Mouse (Mus musculus) heart, embryonic 14.5 days (tissue): ENCODE results near the gene Adam17. TPM values are rescaled to one million over a fixed set of nuclear protein-coding genes. Genes with fewer than 3 reads are reported as not detected.

ENCODE experiments used
- ATAC-seq: fragments of 200-750 bp; cut with Nextera tagmentation; 2 replicates; pipeline ENCODE4 v1.8.0; 2017; ENCODE audit warnings: low read depth, moderate TSS enrichment; ENCODE audit not compliant: insufficient number of reproducible peaks, insufficient read depth, low FRiP score
- H3K27ac ChIP-seq, 2 experiments: fragments of 200-500 bp in 1 of 2; fragments of 300-500 bp in 1 of 2; sonication (generic) in 1 of 2; replicated peaks in 1 of 2; 2 replicates each; pipeline ENCODE4 v1.5.1; 2012 to 2014; ENCODE audit warnings: low read depth in 2 of 2, low read length in 2 of 2, control low read depth in 1 of 2, mild to moderate bottlenecking in 1 of 2, mixed read lengths in 1 of 2; ENCODE audit not compliant: control insufficient read depth in 1 of 2, insufficient read depth in 1 of 2
- H3K27me3 ChIP-seq: fragments of 300-500 bp; sonication (generic); 2 replicates; pipeline ENCODE4 v1.6.1; 2014; ENCODE audit warnings: mild to moderate bottlenecking, low read length, control low read depth; ENCODE audit not compliant: control insufficient read depth, insufficient read depth
- H3K36me3 ChIP-seq: fragments of 300-500 bp; sonication (generic); 2 replicates; pipeline ENCODE4 v1.6.1; 2014; ENCODE audit warnings: mild to moderate bottlenecking, control low read depth, low read length, mixed read lengths; ENCODE audit not compliant: control insufficient read depth, insufficient read depth
- H3K4me1 ChIP-seq, 2 experiments: fragments of 200-500 bp in 1 of 2; fragments of 300-500 bp in 1 of 2; sonication (generic) in 1 of 2; 2 replicates each; pipeline ENCODE4 v1.6.1; 2012 to 2014; ENCODE audit warnings: low read length in 2 of 2, control low read depth in 1 of 2, mixed read lengths in 1 of 2; ENCODE audit not compliant: control insufficient read depth in 2 of 2, insufficient read depth in 2 of 2
- H3K4me2 ChIP-seq: fragments of 300-500 bp; sonication (generic); 2 replicates; pipeline ENCODE4 v1.6.1; 2014; ENCODE audit warnings: mild to moderate bottlenecking, low read length
- H3K4me3 ChIP-seq, 2 experiments: fragments of 200-500 bp in 1 of 2; fragments of 300-500 bp in 1 of 2; sonication (generic) in 1 of 2; 2 replicates each; pipeline ENCODE4 v1.5.1; 2012 to 2014; ENCODE audit warnings: low read length in 2 of 2, mild to moderate bottlenecking in 2 of 2, control low read depth in 1 of 2, low read depth in 1 of 2, moderate library complexity in 1 of 2; ENCODE audit not compliant: control insufficient read depth in 1 of 2, insufficient read depth in 1 of 2
- H3K9ac ChIP-seq: fragments of 300-500 bp; sonication (generic); 2 replicates; pipeline ENCODE4 v1.6.1; 2014; ENCODE audit warnings: mild to moderate bottlenecking, low read length
- H3K9me3 ChIP-seq: fragments of 300-500 bp; sonication (generic); 2 replicates; pipeline ENCODE4 v1.6.1; 2016; ENCODE audit warnings: low read length, control low read depth; ENCODE audit not compliant: control insufficient read depth
- WGBS: fragments of 180-500 bp; shearing (Covaris S2); extraction: QIAGEN DNeasy Blood & Tissue Kit; methylation state at CpG from one replicate; pipeline ENCODE4 v1.1.7; 2014; 5-methylcytosine and 5-hydroxymethylcytosine counted together
- polyA plus RNA-seq: library from polyadenylated mRNA; unstranded; fragments of >200 nt; fragmentation: Nextera tagmentation; extraction: Ambion mirVana; gene quantifications from 2 replicates; pipeline ENCODE4 v1.2.1, GENCODE M21; 2014

Adam17 gene
- polyA plus RNA-seq, 1 experiment from 2014 or later, result 30.2 TPM

DNA sequence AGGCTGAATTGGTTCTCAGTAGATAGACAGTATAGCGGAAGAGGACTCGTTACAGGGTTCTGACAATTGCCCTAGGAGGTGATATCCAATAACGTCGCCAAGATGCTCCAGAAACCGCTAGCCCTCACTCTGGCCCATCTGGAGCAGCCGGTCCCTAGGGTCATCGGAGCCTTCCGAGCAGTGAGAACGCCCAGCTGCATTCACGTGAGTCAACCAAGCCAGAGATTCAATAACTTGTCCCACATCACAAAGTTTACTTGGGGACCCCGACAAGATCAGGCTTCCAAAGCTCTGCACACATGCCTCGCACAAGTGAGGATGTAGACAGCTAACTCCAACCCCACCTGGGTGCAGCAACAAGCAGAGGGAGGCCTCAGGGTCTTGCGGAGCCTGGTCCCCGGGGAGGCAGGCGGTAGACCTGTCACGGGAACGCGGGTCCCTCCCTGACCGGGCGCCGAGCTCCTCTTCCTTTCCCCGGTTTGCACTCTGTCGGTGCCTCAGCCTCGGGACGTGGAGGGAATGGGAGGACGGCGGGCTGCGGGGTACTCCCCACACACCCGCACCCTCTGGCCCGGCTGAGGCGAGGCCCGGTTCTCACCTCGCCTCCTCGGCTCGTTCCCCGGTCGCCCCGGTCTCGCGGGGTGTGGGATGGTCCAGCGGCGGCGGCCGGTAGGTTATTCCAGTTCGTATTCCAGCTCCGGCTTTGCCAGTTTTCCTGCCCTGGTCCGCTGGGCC lies 87.8 kb downstream of the Adam17 start:
- H3K4me1 ChIP-seq, result peaks cover 8 to 18% of the 10 kb centered on the region in 2 experiments
- no peaks in the 10 kb centered on the region for H3K27me3 ChIP-seq
- H3K27ac ChIP-seq, result peak overlapping the region; percentile 78 to 83
- peak overlapping the region; percentile 93 for H3K4me3 ChIP-seq
- no peaks in the 10 kb centered on the region for H3K9me3 ChIP-seq
- H3K9ac ChIP-seq, result peak overlapping the region; percentile 97
- H3K36me3 ChIP-seq, result peaks cover 8% of the 10 kb centered on the region
- peak overlapping the region; percentile 94 for H3K4me2 ChIP-seq
- 1% methylated on average over 45 of the region's 47 CpGs for WGBS
- ATAC-seq, result peak; percentile 73

DNA sequence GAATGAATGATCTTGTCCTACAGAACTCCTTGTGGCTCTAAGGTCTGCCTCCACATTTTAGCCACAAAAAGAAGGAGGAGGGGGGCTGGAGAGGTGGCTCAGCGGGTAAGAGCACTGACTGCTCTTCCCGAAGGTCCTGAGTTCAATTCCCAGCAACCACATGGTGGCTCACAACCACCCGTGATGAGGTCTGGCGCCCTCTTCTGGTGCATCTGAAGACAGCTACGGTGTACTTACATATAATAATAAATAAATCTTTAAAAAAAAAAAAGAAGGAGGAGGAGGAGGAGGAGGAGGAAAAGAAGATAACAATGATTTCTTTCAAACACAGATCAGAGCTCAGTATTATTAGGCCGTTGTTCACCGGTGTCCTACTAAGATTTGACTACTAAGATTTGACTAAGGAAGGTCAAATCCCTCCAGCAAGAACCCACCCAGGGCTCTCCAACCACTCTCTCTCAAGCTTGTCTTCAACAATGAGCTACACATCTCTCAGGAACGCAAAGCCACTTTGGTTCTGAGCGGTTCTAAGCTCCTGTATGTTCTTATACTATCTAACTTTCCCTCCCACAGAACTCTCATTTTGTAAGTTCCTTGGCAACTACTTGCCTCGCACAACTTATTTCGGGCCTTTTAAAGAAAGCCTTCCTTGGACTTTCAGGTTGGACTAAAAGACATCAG lies 88.5 kb downstream of the Adam17 start, which contains the start of gene Cpsf3:
Cpsf3 (plus strand) TSS at position 631 of the 681 bp plus-strand sequence.
- peaks cover 3% of the 10 kb centered on the region for H3K36me3 ChIP-seq
- peak within 1 kb of the TSS; percentile 86 to 90 for H3K27ac ChIP-seq
- no peak for ATAC-seq
- H3K9ac ChIP-seq, result peak within 1 kb of the TSS; percentile 97
- peaks cover 8 to 18% of the 10 kb centered on the region in 2 experiments for H3K4me1 ChIP-seq
- WGBS, result 48% methylated on average over 11 of the region's 11 CpGs
- H3K9me3 ChIP-seq, result no peaks in the 10 kb centered on the region
- H3K4me3 ChIP-seq, result peak within 1 kb of the TSS; percentile 93
- no peaks in the 10 kb centered on the region for H3K27me3 ChIP-seq
- H3K4me2 ChIP-seq, result peak within 1 kb of the TSS; percentile 94

GRCm38 (mm10) chr12:21277352-21277864 lies 96.0 kb downstream of the Adam17 start:
- Histone ChIP-seq H3K27me3 (no peaks in the 10 kb centered on the region), H3K9me3 (no peaks in the 10 kb centered on the region), H3K4me1 (no peaks in the 10 kb centered on the region), H3K4me3 (no peak overlapping the region), H3K4me2 (no peak overlapping the region), H3K27ac (no peak overlapping the region), H3K9ac (no peak overlapping the region), H3K36me3 (peaks cover 38% of the 10 kb centered on the region)
- 82% methylated on average over 1 of the region's 1 CpGs for WGBS
- no peak for ATAC-seq

GRCm38 (mm10) chr12:21274446-21274845 lies 99.0 kb downstream of the Adam17 start:
- ATAC-seq, result no peak
- no peak overlapping the region for H3K9ac ChIP-seq
- H3K27ac ChIP-seq, result no peak overlapping the region
- H3K4me3 ChIP-seq, result no peak overlapping the region
- no peaks in the 10 kb centered on the region for H3K4me1 ChIP-seq
- H3K4me2 ChIP-seq, result no peak overlapping the region
- H3K36me3 ChIP-seq, result peaks cover 68% of the 10 kb centered on the region
- no peaks in the 10 kb centered on the region for H3K27me3 ChIP-seq
- 71% methylated on average over 7 of the region's 7 CpGs for WGBS
- no peaks in the 10 kb centered on the region for H3K9me3 ChIP-seq

Other genes starting within 250 kb of the Adam17 start
- 69.3 and 70.5 TPM in 2 replicates for gene Cpsf3, start 88.2 kb downstream of the Adam17 start, polyA plus RNA-seq
- gene Itgb1bp1, start 87.3 kb downstream of the Adam17 start, polyA plus RNA-seq, result 39.5 and 40.0 TPM in 2 replicates
- gene Iah1, start 57.2 kb downstream of the Adam17 start, polyA plus RNA-seq, result 46.7 and 48.7 TPM in 2 replicates
- gene Ywhaq, start 44.0 kb upstream of the Adam17 start, polyA plus RNA-seq, result 417 and 427 TPM in 2 replicates